In genomic region chr4:59582186-59582585, GRCm38 (mm10) we compare ENCODE assay signal across 7 mouse cellular contexts. TPM values are rescaled to one million over a fixed set of nuclear protein-coding genes. Genes with fewer than 3 reads are reported as not detected.
A peak's percentile ranks its signal among the peaks of the same experiment; 100 is the strongest.
DNase-seq lines count a peak whose midpoint lies in the region; ATAC-seq and TF ChIP-seq lines count a peak whose summit lies in the region.

No protein-coding gene starts in this region.

- peak overlapping the region; percentile 74 for H3K4me2 ChIP-seq in embryonic facial prominence, embryonic 13.5 days
- H3K4me2 ChIP-seq in intestine, embryonic 16.5 days (ENCODE audit: low read depth, low read length): peak overlapping the region; percentile 77; the same call in 1 of the 2 replicates

- H3K27me3 ChIP-seq in megakaryocyte, embryonic 14.5 days (replicated peaks): no peaks in the 10 kb centered on the region
- H3K27me3 ChIP-seq in embryonic facial prominence, embryonic 13.5 days: no peaks in the 10 kb centered on the region
- no peaks in the 10 kb centered on the region for H3K27me3 ChIP-seq in intestine, embryonic 16.5 days (replicated peaks; ENCODE audit: control insufficient read depth, insufficient read depth, low read length)

- WGBS in embryonic facial prominence, embryonic 13.5 days: 22% methylated on average over 6 of the region's 6 CpGs
- 22% methylated on average over 6 of the region's 6 CpGs for WGBS in intestine, embryonic 16.5 days
- whole genome bisulfite sequencing in olfactory bulb, adult 2 months: 14% methylated on average over 6 of the region's 6 CpGs

- peaks cover 7% of the 10 kb centered on the region for H3K36me3 ChIP-seq in megakaryocyte, embryonic 14.5 days (replicated peaks; ENCODE audit: low read length)
- H3K36me3 ChIP-seq in embryonic facial prominence, embryonic 13.5 days: no peaks in the 10 kb centered on the region
- H3K36me3 ChIP-seq in intestine, embryonic 16.5 days (ENCODE audit: control insufficient read depth, insufficient read depth, low read length): no peaks in the 10 kb centered on the region

- no peak for TF ChIP-seq POLR2A in olfactory bulb, adult 2 months (IDR thresholded peaks at IDR 0.05; ENCODE audit: insufficient read depth, low read depth, low read length)

- no peak overlapping the region; the same call in 1 of the 2 replicates for H3K9ac ChIP-seq in embryonic facial prominence, embryonic 13.5 days
- H3K9ac ChIP-seq in intestine, embryonic 16.5 days (ENCODE audit: low read depth, low read length): no peak overlapping the region

- TF ChIP-seq CTCF in olfactory bulb, adult 2 months (IDR thresholded peaks at IDR 0.05; ENCODE audit: insufficient read depth, low read depth, low read length): no peak

- peak overlapping the region; percentile 93 for H3K4me3 ChIP-seq in megakaryocyte, embryonic 14.5 days (replicated peaks)
- H3K4me3 ChIP-seq in embryonic facial prominence, embryonic 13.5 days: peak overlapping the region; percentile 72
- peak overlapping the region; percentile 65 for H3K4me3 ChIP-seq in intestine, embryonic 16.5 days (ENCODE audit: low read length)
- H3K4me3 ChIP-seq in olfactory bulb, adult 2 months (ENCODE audit: insufficient read depth, low read depth, low read length): peak overlapping the region; percentile 65; the same call in 1 of the 2 replicates

- peaks cover 19% of the 10 kb centered on the region for H3K4me1 ChIP-seq in megakaryocyte, embryonic 14.5 days
- peaks cover 10% of the 10 kb centered on the region for H3K4me1 ChIP-seq in embryonic facial prominence, embryonic 13.5 days
- H3K4me1 ChIP-seq in intestine, embryonic 16.5 days (ENCODE audit: control insufficient read depth, insufficient read depth, low read length): 0 out of 2 replicates have a peak, but pooled peaks cover 3% of the 10 kb centered on the region
- no peaks in the 10 kb centered on the region for H3K4me1 ChIP-seq in olfactory bulb, adult 2 months (ENCODE audit: control insufficient read depth, insufficient read depth, low read length)

- no peaks in the 10 kb centered on the region for H3K9me3 ChIP-seq in megakaryocyte, embryonic 14.5 days
- no peaks in the 10 kb centered on the region for H3K9me3 ChIP-seq in embryonic facial prominence, embryonic 13.5 days
- no peaks in the 10 kb centered on the region for H3K9me3 ChIP-seq in intestine, embryonic 16.5 days (ENCODE audit: control insufficient read depth, low read length)

- no peak overlapping the region for H3K27ac ChIP-seq in embryonic facial prominence, embryonic 13.5 days
- no peak overlapping the region for H3K27ac ChIP-seq in intestine, embryonic 16.5 days (ENCODE audit: low read length)
- no peak overlapping the region for H3K27ac ChIP-seq in olfactory bulb, adult 2 months (ENCODE audit: insufficient read depth, low read depth, low read length)

- ATAC-seq in megakaryocyte, adult 5-6 weeks (ENCODE audit: poor library complexity, severe bottlenecking): no peak
- no peak for ATAC-seq in embryonic facial prominence, embryonic 13.5 days (ENCODE audit: insufficient number of reproducible peaks, insufficient read depth, low FRiP score, low TSS enrichment, low read depth)
- ATAC-seq in intestine, embryonic 16.5 days: no peak

- no peak for DNase-seq in ovary, postnatal 10 days (ENCODE audit: low spot score)
- DNase-seq in right cerebral cortex, adult 2 months (ENCODE audit: low spot score in 2 of 2): no peak

RNA-seq across cellular contexts. Expression of gene Hsdl2, which starts 0.8 kb away (rescaled TPM):
- polyA plus RNA-seq in megakaryocyte, embryonic 14.5 days (2012; ENCODE audit: insufficient read depth, low replicate concordance): 0.64 and 2.2 TPM in 2 replicates
- 22.2 and 23.5 TPM in 2 replicates for total RNA-seq in megakaryocyte, adult 5-6 weeks (2015)
- 22.3 and 27.6 TPM in 2 replicates for total RNA-seq in megakaryocyte, adult 5-6 weeks (2017)
- polyA plus RNA-seq in embryonic facial prominence, embryonic 13.5 days (2015; fragmentation: Nextera tagmentation; extraction: Ambion mirVana): 25.1 and 29.1 TPM in 2 replicates
- 18.8 and 19.1 TPM in 2 replicates for polyA plus RNA-seq in intestine, embryonic 16.5 days (2015; fragmentation: Nextera tagmentation; extraction: Ambion mirVana)
- polyA plus RNA-seq in olfactory bulb, adult 2 months (2012; ENCODE audit: insufficient read depth, insufficient read length, low replicate concordance, missing spikeins): not detected in 2 replicates

RNA-seq across cellular contexts. Expression of gene Ptbp3, which starts 33.0 kb away (rescaled TPM):
- polyA plus RNA-seq in megakaryocyte, embryonic 14.5 days (2012; ENCODE audit: insufficient read depth, low replicate concordance): 14.1 and 20.4 TPM in 2 replicates
- total RNA-seq in megakaryocyte, adult 5-6 weeks (2015): 341 TPM in 2 replicates
- total RNA-seq in megakaryocyte, adult 5-6 weeks (2017): 283 and 309 TPM in 2 replicates
- polyA plus RNA-seq in embryonic facial prominence, embryonic 13.5 days (2015; fragmentation: Nextera tagmentation; extraction: Ambion mirVana): 38.1 and 50.3 TPM in 2 replicates
- polyA plus RNA-seq in intestine, embryonic 16.5 days (2015; fragmentation: Nextera tagmentation; extraction: Ambion mirVana): 56.5 and 59.6 TPM in 2 replicates
- polyA plus RNA-seq in olfactory bulb, adult 2 months (2012; ENCODE audit: insufficient read depth, insufficient read length, low replicate concordance, missing spikeins): not detected in 2 replicates

RNA-seq across cellular contexts. Expression of gene E130308A19Rik, which starts 43.8 kb away (rescaled TPM):
- polyA plus RNA-seq in megakaryocyte, embryonic 14.5 days (2012; ENCODE audit: insufficient read depth, low replicate concordance): 0.51 and 2.1 TPM in 2 replicates
- total RNA-seq in megakaryocyte, adult 5-6 weeks (2015): 3.6 and 4.6 TPM in 2 replicates
- 1.9 and 2.0 TPM in 2 replicates for total RNA-seq in megakaryocyte, adult 5-6 weeks (2017)
- 22.8 and 26.6 TPM in 2 replicates for polyA plus RNA-seq in embryonic facial prominence, embryonic 13.5 days (2015; fragmentation: Nextera tagmentation; extraction: Ambion mirVana)
- 9.6 and 10.8 TPM in 2 replicates for polyA plus RNA-seq in intestine, embryonic 16.5 days (2015; fragmentation: Nextera tagmentation; extraction: Ambion mirVana)
- polyA plus RNA-seq in olfactory bulb, adult 2 months (2012; ENCODE audit: insufficient read depth, insufficient read length, low replicate concordance, missing spikeins): not detected in 2 replicates
